Mouse (Mus musculus) G1E (cell line): Measurements from ENCODE around the gene Vmn2r116.
"Not testable (repeated sequence)": the region's sequence is repeated elsewhere in the genome, so short reads cannot be mapped to it uniquely, and the experiment has no call there.

Experiments used
- CTCF ChIP-seq: IDR thresholded peaks from 2 replicates; pipeline ENCODE4 v1.5.1; 2012; ENCODE audit warnings: low read depth, low read length, inconsistent platforms, mixed read lengths
- GATA1 ChIP-seq: IDR thresholded peaks from 2 replicates; pipeline ENCODE4 v1.6.1; 2012; ENCODE audit warnings: borderline replicate concordance, low read length, inconsistent platforms, mixed read lengths
- TAL1 ChIP-seq: conservative IDR thresholded peaks from 2 replicates; pipeline ENCODE4 v1.6.1; 2012; ENCODE audit warnings: low read depth, low read length, inconsistent platforms, mixed read lengths

- not testable (repeated sequence) for TF ChIP-seq CTCF, TAL1, GATA1
These were observed at the start of gene Vmn2r116 for GRCm38 (mm10) chr17:23384304-23384703.
